Mouse (Mus musculus): ENCODE data around the gene Mbl2.

The Mbl2 gene

DNA sequence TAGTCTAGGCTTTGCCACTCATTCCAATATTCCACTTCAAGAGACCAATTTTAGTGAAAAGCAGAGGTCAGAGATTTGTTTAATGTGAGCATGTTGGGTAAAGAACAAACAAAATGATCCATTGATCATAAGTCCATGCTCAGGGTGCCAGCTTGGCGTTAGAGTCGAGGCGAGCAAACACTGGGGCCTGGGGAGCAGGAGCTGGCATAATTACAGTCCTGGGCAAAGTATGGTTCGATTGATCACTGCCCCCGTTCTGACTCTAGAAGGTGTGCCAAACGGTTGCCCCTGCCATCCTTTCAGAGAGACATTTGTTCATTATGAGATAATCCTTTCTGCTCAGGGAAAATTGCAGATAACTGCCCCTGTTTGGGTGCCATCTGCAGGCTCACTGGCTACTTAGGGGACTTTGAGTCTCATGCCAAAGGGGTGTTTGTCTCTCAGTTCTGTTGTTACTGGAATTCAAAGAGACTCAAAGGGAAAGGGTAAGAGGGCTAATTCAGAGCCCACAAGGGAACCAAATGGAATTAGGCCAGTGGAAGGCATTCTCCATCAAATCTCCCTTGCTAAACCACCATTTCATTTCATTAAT, 55.3 kb downstream of the Mbl2 start:
- in situ Hi-C loops (cut with MboI; ENCODE audit: unreplicated experiment in 2 of 2), result no loop called here

Measured in v-Abl transformed pro-B cells (cell line).